Mouse (Mus musculus) stomach, embryonic 14.5 days (tissue): ENCODE results near the gene Agbl2. TPM values are rescaled to one million over a fixed set of nuclear protein-coding genes. Genes with fewer than 3 reads are reported as not detected.
A peak's percentile ranks its signal among the peaks of the same experiment; 100 is the strongest.

Experiments
- ATAC-seq: fragments of 200-750 bp; cut with Nextera tagmentation; 2 replicates; pipeline ENCODE4 v1.8.0; 2017; ENCODE audit warnings: low read depth, moderate TSS enrichment; ENCODE audit not compliant: insufficient number of reproducible peaks, insufficient read depth, low FRiP score
- H3K27ac ChIP-seq: fragments of 300-500 bp; sonication (generic); 2 replicates; pipeline ENCODE4 v1.5.1; 2014; ENCODE audit warnings: mild to moderate bottlenecking, low read length, moderate library complexity, mixed read lengths
- H3K27me3 ChIP-seq: fragments of 300-500 bp; sonication (generic); 2 replicates; pipeline ENCODE4 v1.6.1; 2014; ENCODE audit warnings: low read length, control low read depth, mixed read lengths; ENCODE audit not compliant: control insufficient read depth, insufficient read depth
- H3K36me3 ChIP-seq: fragments of 300-500 bp; sonication (generic); 2 replicates; pipeline ENCODE4 v1.6.1; 2014; ENCODE audit warnings: mild to moderate bottlenecking, control low read depth, low read length, moderate library complexity, mixed read lengths; ENCODE audit not compliant: control insufficient read depth, insufficient read depth
- H3K4me1 ChIP-seq: fragments of 300-500 bp; sonication (generic); 2 replicates; pipeline ENCODE4 v1.6.1; 2014; ENCODE audit warnings: low read length, control low read depth, mixed read lengths; ENCODE audit not compliant: control insufficient read depth, insufficient read depth
- H3K4me2 ChIP-seq: fragments of 300-500 bp; sonication (generic); replicated peaks from 2 replicates; pipeline ENCODE4 v1.6.1; 2014; ENCODE audit warnings: low read depth, low read length, control low read depth
- H3K4me3 ChIP-seq: fragments of 300-500 bp; sonication (generic); 2 replicates; pipeline ENCODE4 v1.5.1; 2014; ENCODE audit warnings: low read depth, low read length, control low read depth
- H3K9ac ChIP-seq: fragments of 300-500 bp; sonication (generic); replicated peaks from 2 replicates; pipeline ENCODE4 v1.6.1; 2014; ENCODE audit warnings: low read depth, mild to moderate bottlenecking, control low read depth, low read length, moderate library complexity, mixed read lengths
- H3K9me3 ChIP-seq: fragments of 300-500 bp; sonication (generic); 2 replicates; pipeline ENCODE4 v1.6.1; 2016; ENCODE audit warnings: low read depth, low read length, control low read depth; ENCODE audit not compliant: control insufficient read depth
- WGBS: fragments of 180-500 bp; shearing (Covaris S2); extraction: QIAGEN DNeasy Blood & Tissue Kit; methylation state at CpG from one replicate; pipeline ENCODE4 v1.1.7; 2014; 5-methylcytosine and 5-hydroxymethylcytosine counted together
- polyA plus RNA-seq: library from polyadenylated mRNA; unstranded; fragments of >200 nt; fragmentation: Nextera tagmentation; extraction: Ambion mirVana; gene quantifications from 2 replicates; pipeline ENCODE4 v1.2.1, GENCODE M21; 2014

Agbl2 gene
- polyA plus RNA-seq, 1 experiment from 2014 or later: 0.68 TPM

GRCm38 (mm10) chr2:90782901-90783486 is 467 bp downstream of the Agbl2 start:
- peak; percentile 62; the same call in 1 of the 2 replicates for ATAC-seq
- Histone ChIP-seq H3K4me3 (peak overlapping the region; percentile 30), H3K27ac (no peak overlapping the region), H3K36me3 (peaks cover 25% of the 10 kb centered on the region), H3K9me3 (no peaks in the 10 kb centered on the region), H3K4me1 (no peaks in the 10 kb centered on the region), H3K9ac (peak overlapping the region; percentile 4; the same call in 1 of the 2 replicates), H3K27me3 (no peaks in the 10 kb centered on the region), H3K4me2 (peak overlapping the region; percentile 53)
- 2% methylated on average over 28 of the region's 29 CpGs for WGBS

- Histone ChIP-seq H3K36me3 (no peaks in the 10 kb centered on the region), H3K27ac (no peak overlapping the region), H3K4me1 (no peaks in the 10 kb centered on the region), H3K27me3 (no peaks in the 10 kb centered on the region), H3K4me2 (no peak overlapping the region), H3K4me3 (no peak overlapping the region), H3K9ac (no peak overlapping the region), H3K9me3 (no peaks in the 10 kb centered on the region)
- no peak for ATAC-seq
- 86% methylated on average over 2 of the region's 2 CpGs for WGBS
Measured at GRCm38 (mm10) chr2:90788126-90788525, 5.6 kb downstream of the Agbl2 start.

DNA sequence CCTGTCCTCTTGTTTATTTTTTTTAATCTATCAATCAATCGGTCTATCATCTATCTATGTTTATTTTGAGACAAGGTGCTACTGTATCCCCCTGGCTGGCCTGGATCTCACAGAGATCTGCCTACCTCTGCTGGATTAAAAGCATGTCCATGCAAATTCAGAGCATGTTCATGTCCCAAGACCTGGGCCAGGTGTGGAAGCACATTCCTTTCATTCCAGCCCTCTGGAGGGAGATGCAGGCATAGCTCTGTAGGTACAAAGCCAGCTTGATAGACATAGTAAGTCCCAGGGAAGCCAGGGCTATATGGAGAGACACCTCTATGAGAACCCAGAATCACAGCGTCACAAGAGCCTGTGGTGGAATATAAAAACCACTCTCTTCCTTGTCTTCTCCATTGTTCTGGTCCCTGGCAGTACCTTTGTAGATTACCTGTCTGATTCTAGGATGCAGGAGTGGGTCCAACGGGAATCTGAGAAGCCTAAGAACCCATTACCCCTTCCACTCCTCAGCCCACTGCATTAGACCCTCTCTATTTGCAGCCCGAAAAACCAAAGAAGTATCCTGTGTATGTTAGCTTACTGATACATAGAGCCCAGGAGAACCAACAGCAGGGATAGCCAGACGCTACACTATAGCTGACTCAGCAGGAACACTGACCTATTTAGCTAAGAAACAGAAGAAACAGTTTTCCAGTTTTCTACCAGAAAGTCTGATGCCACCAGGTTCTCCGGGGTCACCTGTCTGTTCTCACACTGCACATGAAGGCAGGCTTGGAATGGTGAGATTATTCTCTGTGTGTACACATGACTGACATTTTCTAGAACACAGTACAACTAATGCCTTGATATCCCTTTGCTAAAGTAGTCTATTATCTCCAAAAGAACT is 26.0 kb downstream of the Agbl2 start:
- H3K36me3 ChIP-seq: no peaks in the 10 kb centered on the region
- no peaks in the 10 kb centered on the region for H3K4me1 ChIP-seq
- H3K4me3 ChIP-seq: no peak overlapping the region
- H3K27ac ChIP-seq: no peak overlapping the region
- H3K9ac ChIP-seq: no peak overlapping the region
- no peak overlapping the region for H3K4me2 ChIP-seq
- H3K27me3 ChIP-seq: no peaks in the 10 kb centered on the region
- no peak for ATAC-seq
- WGBS: 81% methylated on average over 6 of the region's 6 CpGs
- no peaks in the 10 kb centered on the region for H3K9me3 ChIP-seq

- no peaks in the 10 kb centered on the region for H3K27me3 ChIP-seq
- no peak overlapping the region for H3K4me3 ChIP-seq
- no peak for ATAC-seq
- H3K4me1 ChIP-seq: no peaks in the 10 kb centered on the region
- 81% methylated on average over 8 of the region's 8 CpGs for WGBS
- H3K9ac ChIP-seq: no peak overlapping the region
- H3K27ac ChIP-seq: no peak overlapping the region
- H3K4me2 ChIP-seq: no peak overlapping the region
- H3K9me3 ChIP-seq: no peaks in the 10 kb centered on the region
- no peaks in the 10 kb centered on the region for H3K36me3 ChIP-seq
Measured at GRCm38 (mm10) chr2:90810751-90811150, 28.2 kb downstream of the Agbl2 start.

GRCm38 (mm10) chr2:90815266-90815665 is 32.7 kb downstream of the Agbl2 start:
- no peaks in the 10 kb centered on the region for H3K9me3 ChIP-seq
- H3K27ac ChIP-seq: no peak overlapping the region
- H3K9ac ChIP-seq: no peak overlapping the region
- no peak overlapping the region for H3K4me3 ChIP-seq
- H3K4me2 ChIP-seq: no peak overlapping the region
- WGBS: 79% methylated on average over 2 of the region's 2 CpGs
- H3K27me3 ChIP-seq: no peaks in the 10 kb centered on the region
- no peak for ATAC-seq
- H3K4me1 ChIP-seq: no peaks in the 10 kb centered on the region
- H3K36me3 ChIP-seq: no peaks in the 10 kb centered on the region

DNA sequence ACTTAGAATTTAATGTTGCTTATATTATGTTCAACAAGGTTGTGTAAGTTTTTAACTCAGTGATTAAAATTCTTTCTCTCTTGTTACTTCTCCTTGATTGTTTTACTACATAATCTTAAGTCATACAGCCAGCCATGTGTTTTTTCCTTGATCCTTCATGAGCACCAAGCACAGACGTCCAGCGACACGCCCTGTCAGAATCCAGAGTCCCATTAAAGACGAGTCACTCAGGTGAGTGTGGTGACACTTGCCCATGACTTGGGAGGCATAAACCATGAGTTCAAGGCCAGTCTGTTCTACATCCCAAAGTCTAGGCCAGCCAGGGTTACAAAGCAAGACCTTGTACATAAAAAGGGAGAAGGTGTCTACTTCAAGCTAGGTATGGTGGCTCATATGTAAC is 33.6 kb downstream of the Agbl2 start:
- Histone ChIP-seq H3K36me3 (no peaks in the 10 kb centered on the region), H3K27me3 (no peaks in the 10 kb centered on the region), H3K27ac (no peak overlapping the region), H3K9me3 (no peaks in the 10 kb centered on the region), H3K4me2 (no peak overlapping the region), H3K4me1 (no peaks in the 10 kb centered on the region), H3K4me3 (no peak overlapping the region), H3K9ac (no peak overlapping the region)
- 79% methylated on average over 4 of the region's 4 CpGs for WGBS
- ATAC-seq: no peak

DNA sequence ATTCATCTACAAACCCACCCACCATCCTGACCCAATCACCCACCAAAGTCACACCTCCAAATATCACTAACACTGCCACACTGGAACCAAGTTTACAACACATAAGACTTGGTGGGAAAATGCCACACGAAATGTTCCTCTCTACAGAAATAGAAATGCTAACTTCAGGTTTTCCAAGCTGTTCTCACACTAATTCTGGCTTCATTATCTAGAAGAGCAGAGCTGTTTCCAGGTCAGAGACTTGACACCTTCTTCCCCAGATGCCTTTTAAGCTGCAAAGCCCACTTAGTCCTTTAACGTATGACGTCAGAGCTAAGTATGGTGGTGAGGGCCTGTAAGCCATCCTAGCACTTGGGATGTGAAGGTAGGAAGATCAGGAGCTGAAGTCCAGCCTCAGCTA is 36.2 kb downstream of the Agbl2 start:
- ATAC-seq: no peak
- H3K27me3 ChIP-seq: no peaks in the 10 kb centered on the region
- H3K9ac ChIP-seq: no peak overlapping the region
- WGBS: 83% methylated on average over 3 of the region's 3 CpGs
- H3K4me3 ChIP-seq: no peak overlapping the region
- no peak overlapping the region for H3K27ac ChIP-seq
- no peaks in the 10 kb centered on the region for H3K9me3 ChIP-seq
- H3K4me1 ChIP-seq: no peaks in the 10 kb centered on the region
- no peaks in the 10 kb centered on the region for H3K36me3 ChIP-seq
- H3K4me2 ChIP-seq: no peak overlapping the region

GRCm38 (mm10) chr2:90820894-90821293 is 38.4 kb downstream of the Agbl2 start:
- Histone ChIP-seq H3K9ac (no peak overlapping the region), H3K4me3 (no peak overlapping the region), H3K4me2 (no peak overlapping the region), H3K27ac (no peak overlapping the region), H3K27me3 (no peaks in the 10 kb centered on the region), H3K9me3 (no peaks in the 10 kb centered on the region), H3K36me3 (no peaks in the 10 kb centered on the region), H3K4me1 (no peaks in the 10 kb centered on the region)
- 85% methylated on average over 3 of the region's 3 CpGs for WGBS
- ATAC-seq: no peak
